Mouse (Mus musculus): ENCODE data around the gene Fam214a.

The Fam214a gene

GRCm38 (mm10) chr9:74952756-74953247, at the start of gene Fam214a:
Gene Fam214a (plus strand): TSS chr9:74952884.
- peak; percentile 91 to 92 for DNase-seq (ENCODE audit: low spot score in 2 of 2)

- DNase-seq (ENCODE audit: low spot score in 2 of 2) = peak; percentile 48 to 64
Observed at GRCm38 (mm10) chr9:74904866-74905508, 47.7 kb upstream of the Fam214a start.

- DNase-seq (ENCODE audit: low spot score in 2 of 2) = peak; percentile 12 to 32
Observed at GRCm38 (mm10) chr9:74906951-74907350, 45.7 kb upstream of the Fam214a start.

GRCm38 (mm10) chr9:74909245-74909644, 43.4 kb upstream of the Fam214a start:
- DNase-seq (ENCODE audit: low spot score in 2 of 2) = peak; percentile 3 to 11

GRCm38 (mm10) chr9:74910226-74910759, 42.4 kb upstream of the Fam214a start:
- DNase-seq (ENCODE audit: low spot score in 2 of 2) = no peak

GRCm38 (mm10) chr9:74911430-74911829, 41.3 kb upstream of the Fam214a start:
- no peak for DNase-seq (ENCODE audit: low spot score in 2 of 2)

GRCm38 (mm10) chr9:74911919-74912318, 40.8 kb upstream of the Fam214a start:
- no peak for DNase-seq (ENCODE audit: low spot score in 2 of 2)

GRCm38 (mm10) chr9:74912619-74913376, 39.9 kb upstream of the Fam214a start:
- no peak for DNase-seq (ENCODE audit: low spot score in 2 of 2)

- no peak for DNase-seq (ENCODE audit: low spot score in 2 of 2)
Observed at GRCm38 (mm10) chr9:74915611-74916010, 37.1 kb upstream of the Fam214a start.

- no peak for DNase-seq (ENCODE audit: low spot score in 2 of 2)
Observed at GRCm38 (mm10) chr9:74920450-74920849, 32.2 kb upstream of the Fam214a start.

GRCm38 (mm10) chr9:74921422-74921821, 31.3 kb upstream of the Fam214a start:
- DNase-seq (ENCODE audit: low spot score in 2 of 2) = no peak

- no peak for DNase-seq (ENCODE audit: low spot score in 2 of 2)
Observed at GRCm38 (mm10) chr9:74922884-74923283, 29.8 kb upstream of the Fam214a start.

GRCm38 (mm10) chr9:74923291-74923977, 29.2 kb upstream of the Fam214a start:
- no peak for DNase-seq (ENCODE audit: low spot score in 2 of 2)

- DNase-seq (ENCODE audit: low spot score in 2 of 2) = no peak
Observed at GRCm38 (mm10) chr9:74925220-74925769, 27.4 kb upstream of the Fam214a start.

- no peak for DNase-seq (ENCODE audit: low spot score in 2 of 2)
Observed at GRCm38 (mm10) chr9:74929981-74930423, 22.7 kb upstream of the Fam214a start.

- no peak for DNase-seq (ENCODE audit: low spot score in 2 of 2)
Observed at GRCm38 (mm10) chr9:74930653-74931052, 22.0 kb upstream of the Fam214a start.

- peak; percentile 23 to 43 for DNase-seq (ENCODE audit: low spot score in 2 of 2)
Observed at GRCm38 (mm10) chr9:74935289-74935688, 17.4 kb upstream of the Fam214a start.

- no peak for DNase-seq (ENCODE audit: low spot score in 2 of 2)
Observed at GRCm38 (mm10) chr9:74937761-74938160, 14.9 kb upstream of the Fam214a start.

- no peak for DNase-seq (ENCODE audit: low spot score in 2 of 2)
Observed at GRCm38 (mm10) chr9:74938670-74939534, 13.8 kb upstream of the Fam214a start.

GRCm38 (mm10) chr9:74946713-74947402, 5.8 kb upstream of the Fam214a start:
- no peak for DNase-seq (ENCODE audit: low spot score in 2 of 2)

Measured in spleen, postnatal 36 days (tissue).